Mouse (Mus musculus) macrophage (primary cell): ENCODE measurements around the gene Fmo4. TPM values are rescaled to one million over a fixed set of nuclear protein-coding genes. Genes with fewer than 3 reads are reported as not detected.

Source experiments
- H3K27ac ChIP-seq: fragments of 350-480 bp; formaldehyde crosslinking; 2 replicates; pipeline ENCODE4 v1.9.0; 2021
- H3K36me3 ChIP-seq: fragments of 350-480 bp; formaldehyde crosslinking; 2 replicates; pipeline ENCODE4 v1.9.0; 2021; ENCODE audit errors: inconsistent target
- H3K4me3 ChIP-seq: fragments of 350-480 bp; formaldehyde crosslinking; 2 replicates; pipeline ENCODE4 v1.9.0; 2021; ENCODE audit errors: inconsistent target
- H3K79me2 ChIP-seq: fragments of 350-480 bp; formaldehyde crosslinking; 2 replicates; pipeline ENCODE4 v1.9.0; 2021; ENCODE audit errors: inconsistent target
- WGBS: methylation state at CpG from one replicate; pipeline ENCODE4 v1.1.7; 2026; ENCODE audit warnings: inconsistent platforms; ENCODE audit not compliant: missing documents; 5-methylcytosine and 5-hydroxymethylcytosine counted together
- polyA plus RNA-seq: library from polyadenylated mRNA; stranded (reverse); fragments of 250-400 nt; gene quantifications from 3 replicates; pipeline ENCODE4 v1.2.4, GENCODE M21; 2018; ENCODE audit warnings: inconsistent platforms

The Fmo4 gene
- polyA plus RNA-seq, 1 experiment from 2014 or later: not detected

DNA sequence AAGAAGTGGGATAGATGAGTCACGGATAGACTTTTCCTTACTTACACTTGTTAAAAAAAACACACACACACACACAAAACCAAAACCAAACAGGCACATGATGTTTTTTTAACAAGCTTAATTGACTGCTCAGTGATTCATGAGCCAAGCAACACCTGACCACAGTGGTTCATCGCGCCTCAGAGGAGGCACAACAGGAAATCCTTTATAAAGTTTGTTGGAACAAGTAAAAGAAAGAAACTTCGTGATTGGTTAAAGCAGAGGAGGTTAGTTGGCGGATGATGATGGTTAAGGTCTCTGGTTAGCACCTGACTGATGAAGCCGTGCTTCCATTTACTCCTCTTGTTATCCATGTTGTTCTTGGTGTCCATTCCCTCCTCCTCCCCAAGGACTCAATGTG lies 61.8 kb downstream of the Fmo4 start:
- 55% methylated on average over 6 of the region's 6 CpGs for WGBS
- Histone ChIP-seq H3K4me3 (no peak overlapping the region), H3K27ac (no peak overlapping the region), H3K79me2 (no peaks in the 10 kb centered on the region), H3K36me3 (no peaks in the 10 kb centered on the region)

- no peak overlapping the region for H3K27ac ChIP-seq
- no peak overlapping the region for H3K4me3 ChIP-seq
- 84% methylated on average over 7 of the region's 7 CpGs for WGBS
- no peaks in the 10 kb centered on the region for H3K79me2 ChIP-seq
- no peaks in the 10 kb centered on the region for H3K36me3 ChIP-seq
Observed at GRCm38 (mm10) chr1:162749607-162750006, 64.2 kb downstream of the Fmo4 start.

GRCm38 (mm10) chr1:162748761-162749160 lies 65.0 kb downstream of the Fmo4 start:
- 33% methylated on average over 5 of the region's 5 CpGs for WGBS
- Histone ChIP-seq H3K4me3 (no peak overlapping the region), H3K27ac (no peak overlapping the region), H3K79me2 (no peaks in the 10 kb centered on the region), H3K36me3 (no peaks in the 10 kb centered on the region)

Other genes with a start within 250 kb of the Fmo4 start
- 46.2 to 109 TPM (median 66.1 TPM) in 3 replicates for gene Vamp4, start 243.5 kb downstream of the Fmo4 start, polyA plus RNA-seq
- gene Myoc, start 174.8 kb downstream of the Fmo4 start, polyA plus RNA-seq: not detected in 3 replicates
- gene Myocos, start 155.8 kb downstream of the Fmo4 start, polyA plus RNA-seq: not detected in 3 replicates
- 44.0 to 64.3 TPM (median 56.5 TPM) in 3 replicates for gene Prrc2c, start 73.4 kb downstream of the Fmo4 start, polyA plus RNA-seq
- gene Fmo1, start 52.6 kb upstream of the Fmo4 start, polyA plus RNA-seq: not detected in 3 replicates
- not detected in 3 replicates for gene Fmo2, start 84.8 kb upstream of the Fmo4 start, polyA plus RNA-seq
- gene Fmo6, start 123.5 kb upstream of the Fmo4 start, polyA plus RNA-seq: not detected in 3 replicates
- gene Fmo3, start 170.6 kb upstream of the Fmo4 start, polyA plus RNA-seq: not detected in 3 replicates